Mouse (Mus musculus) CH12.LX (cell line): ENCODE measurements at regions not wholly inside any gene's neighbourhood (a gene's known extent, or its start where the extent isn't known, plus 50 kb on each side); places are given as distances from the start of the nearest gene placed in this dataset.

Source experiments
- DNase-seq: peaks from one replicate; pipeline ENCODE4 v3.0.0-alpha.2; 2013; ENCODE audit errors: extremely low read depth
- H3K27ac ChIP-seq: 2 replicates; pipeline ENCODE4 v1.5.1; 2012; ENCODE audit warnings: low read depth, mild to moderate bottlenecking, control low read depth, moderate library complexity; ENCODE audit not compliant: insufficient read depth
- H3K27me3 ChIP-seq: replicated peaks from 2 replicates; pipeline ENCODE3; 2012; ENCODE audit warnings: inconsistent platforms
- H3K36me3 ChIP-seq, 2 experiments: replicated peaks in 1 of 2; 2 replicates each; pipeline versions ENCODE3 to v1.6.1; 2012; ENCODE audit warnings: inconsistent platforms in 1 of 2, low read length in 1 of 2, mild to moderate bottlenecking in 1 of 2, mixed read lengths in 1 of 2, moderate library complexity in 1 of 2; ENCODE audit not compliant: control insufficient read depth in 1 of 2, insufficient read depth in 1 of 2
- H3K4me1 ChIP-seq, 2 experiments: 2 replicates each; pipeline ENCODE4 v1.6.1; 2012; ENCODE audit warnings: inconsistent platforms in 1 of 2, moderate library complexity in 1 of 2; ENCODE audit not compliant: insufficient read depth in 2 of 2, control insufficient read depth in 1 of 2
- H3K4me2 ChIP-seq: 2 replicates; pipeline ENCODE4 v1.6.1; 2012; ENCODE audit warnings: low read depth, mild to moderate bottlenecking, control low read depth; ENCODE audit not compliant: poor library complexity, insufficient read depth, severe bottlenecking
- H3K4me3 ChIP-seq, 3 experiments: fragments of 150-350 bp in 1 of 3; sonication (generic) in 1 of 3; replicated peaks in 1 of 3; 2 replicates each; pipeline versions ENCODE3 to v1.5.1; 2011 to 2012; ENCODE audit warnings: low read depth in 2 of 3, low read length in 2 of 3, mild to moderate bottlenecking in 2 of 3, moderate library complexity in 2 of 3, control low read depth in 1 of 3, improper control_type of control experiment in 1 of 3, inconsistent platforms in 1 of 3, mixed read lengths in 1 of 3; ENCODE audit not compliant: poor library complexity in 1 of 3
- H3K79me2 ChIP-seq: replicated peaks from 2 replicates; pipeline ENCODE4 v1.6.1; 2012; ENCODE audit warnings: mild to moderate bottlenecking, moderate library complexity; ENCODE audit not compliant: control insufficient read depth, poor library complexity, insufficient read depth, severe bottlenecking; ENCODE audit errors: extremely low read depth
- H3K9ac ChIP-seq: 2 replicates; pipeline ENCODE4 v1.6.1; 2012; ENCODE audit warnings: low read depth, mild to moderate bottlenecking, control low read depth, moderate library complexity; ENCODE audit not compliant: insufficient read depth
- H3K9me3 ChIP-seq: replicated peaks from 2 replicates; pipeline ENCODE3; 2012; ENCODE audit warnings: low read length, inconsistent platforms, mixed read lengths
- BHLHE40 ChIP-seq: IDR thresholded peaks from 2 replicates; pipeline ENCODE4 v1.6.1; 2011; ENCODE audit warnings: mild to moderate bottlenecking, low read depth, low read length, improper control_type of control experiment
- CHD1 ChIP-seq: IDR thresholded peaks from 2 replicates; pipeline ENCODE4 v1.6.1; 2012; ENCODE audit warnings: low read depth, low read length, improper control_type of control experiment, inconsistent platforms
- CHD2 ChIP-seq: IDR thresholded peaks from 2 replicates; pipeline ENCODE4 v1.6.1; 2011; ENCODE audit warnings: low read length, improper control_type of control experiment
- ELF1 ChIP-seq: IDR thresholded peaks from 2 replicates; pipeline ENCODE4 v1.6.1; 2014; ENCODE audit warnings: low read depth, mild to moderate bottlenecking, inconsistent platforms, low read length, improper control_type of control experiment
- ETS1 ChIP-seq: conservative IDR thresholded peaks from 2 replicates; pipeline ENCODE4 v1.6.1; 2012; ENCODE audit warnings: low read depth, mild to moderate bottlenecking, inconsistent platforms, low read length, improper control_type of control experiment, moderate library complexity
- GABPA ChIP-seq: IDR thresholded peaks from 2 replicates; pipeline ENCODE4 v1.6.1; 2012; ENCODE audit warnings: low read depth, low read length, improper control_type of control experiment, inconsistent platforms; ENCODE audit not compliant: insufficient replicate concordance
- HCFC1 ChIP-seq: IDR thresholded peaks from 2 replicates; pipeline ENCODE4 v1.6.1; 2012; ENCODE audit warnings: low read depth, mild to moderate bottlenecking, inconsistent platforms, low read length, improper control_type of control experiment
- IRF4 ChIP-seq: IDR thresholded peaks from 2 replicates; pipeline ENCODE4 v1.6.1; 2014; ENCODE audit warnings: low read depth, mild to moderate bottlenecking, inconsistent platforms, low read length, improper control_type of control experiment
- JUN ChIP-seq: IDR thresholded peaks from 2 replicates; pipeline ENCODE4 v1.6.1; 2011; ENCODE audit warnings: low read depth, mild to moderate bottlenecking, low read length, improper control_type of control experiment, moderate library complexity; ENCODE audit not compliant: insufficient read depth
- MEF2A ChIP-seq: IDR thresholded peaks from 2 replicates; pipeline ENCODE4 v1.6.1; 2014; ENCODE audit warnings: low read depth, mild to moderate bottlenecking, inconsistent platforms, low read length, improper control_type of control experiment, borderline replicate concordance
- MXI1 ChIP-seq: IDR thresholded peaks from 2 replicates; pipeline ENCODE4 v1.6.1; 2011; ENCODE audit warnings: mild to moderate bottlenecking, low read depth, low read length, improper control_type of control experiment
- MYC ChIP-seq: IDR thresholded peaks from 2 replicates; pipeline ENCODE4 v1.6.1; 2011; ENCODE audit warnings: low read depth, mild to moderate bottlenecking, improper control_type of control experiment, low read length
- NELFE ChIP-seq: IDR thresholded peaks from 2 replicates; pipeline ENCODE4 v1.6.1; 2011; ENCODE audit warnings: low read depth, low read length, improper control_type of control experiment
- RAD21 ChIP-seq: IDR thresholded peaks from 2 replicates; pipeline ENCODE4 v1.6.1; 2011; ENCODE audit warnings: low read depth, mild to moderate bottlenecking, low read length, improper control_type of control experiment, moderate library complexity
- RCOR1 ChIP-seq: conservative IDR thresholded peaks from 2 replicates; pipeline ENCODE4 v1.6.1; 2012; ENCODE audit warnings: low read depth, mild to moderate bottlenecking, inconsistent platforms, low read length, improper control_type of control experiment
- SMC3 ChIP-seq: IDR thresholded peaks from 2 replicates; pipeline ENCODE4 v1.6.1; 2011; ENCODE audit warnings: low read depth, low read length, improper control_type of control experiment
- UBTF ChIP-seq: IDR thresholded peaks from 2 replicates; pipeline ENCODE4 v1.6.1; 2012; ENCODE audit warnings: low read depth, mild to moderate bottlenecking, inconsistent platforms, low read length, improper control_type of control experiment, moderate library complexity
- USF1 ChIP-seq: IDR thresholded peaks from 2 replicates; pipeline ENCODE4 v1.6.1; 2014; ENCODE audit warnings: low read depth, mild to moderate bottlenecking, inconsistent platforms, low read length, improper control_type of control experiment
- USF2 ChIP-seq: conservative IDR thresholded peaks from 2 replicates; pipeline ENCODE4 v1.6.1; 2011; ENCODE audit warnings: low read depth, low read length, improper control_type of control experiment
- ZC3H11A ChIP-seq: IDR thresholded peaks from 2 replicates; pipeline ENCODE4 v1.6.1; 2012; ENCODE audit warnings: low read depth, mild to moderate bottlenecking, inconsistent platforms, low read length, improper control_type of control experiment
- ZMIZ1 ChIP-seq: IDR thresholded peaks from 2 replicates; pipeline ENCODE4 v1.6.1; 2012; ENCODE audit warnings: low read depth, mild to moderate bottlenecking, inconsistent platforms, low read length, improper control_type of control experiment
- dilution Hi-C: fragments of 300-500 bp; cut with MboI; formaldehyde crosslinking; loops from 2 replicates; pipeline ENCODE4 v1.14.3; 2020; ENCODE audit warnings: low sequenced_read_pairs; ENCODE audit not compliant: extremely low pct_unique_long_range_greater_than_20kb, extremely low pct_ligation_motif_present
- in situ Hi-C: fragments of 300-500 bp; cut with MboI; formaldehyde crosslinking; loops from 3 replicates; pipeline ENCODE4 v1.14.3; 2019; ENCODE audit warnings: low sequenced_read_pairs, low pct_ligation_motif_present, low pct_unique_long_range_greater_than_20kb, mixed read lengths

GRCm38 (mm10) chr13:99618332-99618731, 102.0 kb upstream of the Map1b start:
- H3K4me2 ChIP-seq: no peak overlapping the region
- dilution Hi-C loops: no loop called here
- DNase-seq: no peak
- in situ Hi-C loops: loop anchor here (25.0 kb wide), 1 partner anchor 219 kb away; no protein-coding TSS in a partner anchor
- TF ChIP-seq CHD2 (no peak), MXI1 (no peak), ZMIZ1 (no peak)
- H3K9me3 ChIP-seq: no peaks in the 10 kb centered on the region
- H3K36me3 ChIP-seq: no peaks in the 10 kb centered on the region
- no peaks in the 10 kb centered on the region for H3K27me3 ChIP-seq
- no peak overlapping the region for H3K27ac ChIP-seq
- H3K9ac ChIP-seq: no peak overlapping the region
- H3K4me3 ChIP-seq: no peak overlapping the region
- no peaks in the 10 kb centered on the region for H3K79me2 ChIP-seq
- no peaks in the 10 kb centered on the region for H3K4me1 ChIP-seq

GRCm38 (mm10) chr13:99617457-99617856, 101.1 kb upstream of the Map1b start:
- Histone ChIP-seq H3K9me3 (no peaks in the 10 kb centered on the region), H3K4me1 (no peaks in the 10 kb centered on the region), H3K27me3 (no peaks in the 10 kb centered on the region), H3K79me2 (no peaks in the 10 kb centered on the region), H3K27ac (no peak overlapping the region), H3K4me2 (no peak overlapping the region), H3K9ac (no peak overlapping the region), H3K36me3 (no peaks in the 10 kb centered on the region), H3K4me3 (no peak overlapping the region)
- TF ChIP-seq BHLHE40: no peak
- dilution Hi-C loops (no loop called here), in situ Hi-C loops (loop anchor here (25.0 kb wide), 1 partner anchor 220 kb away; no protein-coding TSS in a partner anchor)
- DNase-seq: no peak

- dilution Hi-C loops: no loop called here
- no peaks in the 10 kb centered on the region for H3K9me3 ChIP-seq
- no peaks in the 10 kb centered on the region for H3K4me1 ChIP-seq
- H3K27ac ChIP-seq: no peak overlapping the region
- no peak overlapping the region for H3K4me2 ChIP-seq
- no peaks in the 10 kb centered on the region for H3K27me3 ChIP-seq
- in situ Hi-C loops: loop anchor here (25.0 kb wide), 1 partner anchor 225 kb away; no protein-coding TSS in a partner anchor
- no peaks in the 10 kb centered on the region for H3K36me3 ChIP-seq
- no peak for DNase-seq
- no peak for TF ChIP-seq CHD2
- no peak for TF ChIP-seq UBTF
- TF ChIP-seq HCFC1: no peak
- TF ChIP-seq ETS1: no peak
- no peak for TF ChIP-seq GABPA
- TF ChIP-seq USF1: no peak
- no peak for TF ChIP-seq CHD1
- no peak for TF ChIP-seq NELFE
- TF ChIP-seq USF2: no peak
- TF ChIP-seq ZMIZ1: no peak
- no peak for TF ChIP-seq RCOR1
- no peak for TF ChIP-seq MEF2A
- no peak for TF ChIP-seq SMC3
- no peak for TF ChIP-seq JUN
- no peak for TF ChIP-seq ZC3H11A
- no peak for TF ChIP-seq MYC
- TF ChIP-seq BHLHE40: no peak
- no peak for TF ChIP-seq RAD21
- no peak for TF ChIP-seq IRF4
- TF ChIP-seq ELF1: no peak
- H3K9ac ChIP-seq: no peak overlapping the region
- H3K79me2 ChIP-seq: no peaks in the 10 kb centered on the region
- H3K4me3 ChIP-seq: no peak overlapping the region
Observed at GRCm38 (mm10) chr13:99611715-99612494, 95.6 kb upstream of the Map1b start.
